Mouse (Mus musculus) cerebellum, adult 2 months (tissue): ENCODE measurements around the gene Ltbp1. TPM values are rescaled to one million over a fixed set of nuclear protein-coding genes. Genes with fewer than 3 reads are reported as not detected.

Source experiments
- DNase-seq, 2 experiments: peaks; one replicate each; pipeline ENCODE4 v3.0.0; 2021
- H3K27ac ChIP-seq: fragments of 200-500 bp; 2 replicates; pipeline ENCODE4 v1.5.1; 2012; ENCODE audit warnings: low read length, control low read depth, inconsistent platforms; ENCODE audit not compliant: insufficient read depth
- H3K27me3 ChIP-seq: fragments of 200-500 bp; 2 replicates; pipeline ENCODE4 v1.6.1; 2012; ENCODE audit warnings: inconsistent platforms, mild to moderate bottlenecking, low read length, moderate library complexity; ENCODE audit not compliant: control insufficient read depth, insufficient read depth
- H3K4me1 ChIP-seq: fragments of 200-500 bp; 2 replicates; pipeline ENCODE4 v1.6.1; 2011; ENCODE audit warnings: low read length; ENCODE audit not compliant: control insufficient read depth, insufficient read depth
- H3K4me3 ChIP-seq: fragments of 200-500 bp; replicated peaks from 2 replicates; pipeline ENCODE3; 2011; ENCODE audit warnings: mild to moderate bottlenecking, low read depth, low read length, control low read depth; ENCODE audit not compliant: insufficient read depth
- CTCF ChIP-seq: fragments of 200-500 bp; IDR thresholded peaks from 2 replicates; pipeline ENCODE4 v1.5.1; 2011; ENCODE audit warnings: low read depth, mild to moderate bottlenecking, control low read depth, low read length, moderate library complexity, borderline replicate concordance; ENCODE audit not compliant: insufficient read depth
- POLR2A ChIP-seq: fragments of 200-500 bp; IDR thresholded peaks from 2 replicates; pipeline ENCODE4 v1.6.1; 2011; ENCODE audit warnings: low read length, control low read depth, borderline replicate concordance; ENCODE audit not compliant: insufficient read depth
- WGBS: fragments of 180-500 bp; shearing (Covaris S2); methylation state at CpG from one replicate; pipeline ENCODE4 v1.1.7; 2018; 5-methylcytosine and 5-hydroxymethylcytosine counted together
- polyA plus RNA-seq: library from polyadenylated mRNA; depleted of rRNA; stranded (reverse); fragments of >200 nt; gene quantifications from 2 replicates; pipeline ENCODE4 v1.2.3, GENCODE M21; 2012

Gene Ltbp1
- polyA plus RNA-seq, 1 experiment: 1.8 TPM

GRCm38 (mm10) chr17:75391429-75392192 is 386.2 kb downstream of the Ltbp1 start:
- TF ChIP-seq POLR2A: no peak
- TF ChIP-seq CTCF: no peak
- WGBS: 88% methylated on average over 6 of the region's 6 CpGs
- H3K4me1 ChIP-seq: no peaks in the 10 kb centered on the region
- no peak for DNase-seq
- H3K27me3 ChIP-seq: no peaks in the 10 kb centered on the region
- no peak overlapping the region for H3K27ac ChIP-seq
- no peak overlapping the region for H3K4me3 ChIP-seq

DNA sequence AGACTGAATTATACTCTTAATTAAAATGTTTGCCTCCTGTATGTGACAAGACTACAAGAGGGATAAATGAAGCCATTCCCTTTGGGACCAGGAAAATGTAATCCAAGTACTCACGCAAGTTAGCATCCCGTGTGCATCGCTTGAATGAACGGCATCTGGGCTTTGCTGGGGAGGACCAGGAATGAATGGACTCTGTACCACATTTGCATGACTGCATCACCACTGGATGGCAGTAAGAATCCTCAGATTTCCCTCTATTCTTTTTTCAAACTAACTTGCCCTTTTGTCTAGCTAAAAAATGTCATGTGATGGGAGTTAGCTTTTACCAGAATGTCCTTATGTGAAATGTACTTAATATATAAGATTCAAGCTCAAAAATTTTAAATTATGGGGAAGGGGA is 401.0 kb downstream of the Ltbp1 start:
- Histone ChIP-seq H3K27me3 (no peaks in the 10 kb centered on the region), H3K27ac (no peak overlapping the region), H3K4me1 (no peaks in the 10 kb centered on the region), H3K4me3 (no peak overlapping the region)
- TF ChIP-seq CTCF: 0 out of 2 replicates have a peak, but pooled peaks have one; percentile 17
- TF ChIP-seq POLR2A: no peak
- DNase-seq: no peak
- WGBS: 14% methylated on average over 4 of the region's 4 CpGs

DNA sequence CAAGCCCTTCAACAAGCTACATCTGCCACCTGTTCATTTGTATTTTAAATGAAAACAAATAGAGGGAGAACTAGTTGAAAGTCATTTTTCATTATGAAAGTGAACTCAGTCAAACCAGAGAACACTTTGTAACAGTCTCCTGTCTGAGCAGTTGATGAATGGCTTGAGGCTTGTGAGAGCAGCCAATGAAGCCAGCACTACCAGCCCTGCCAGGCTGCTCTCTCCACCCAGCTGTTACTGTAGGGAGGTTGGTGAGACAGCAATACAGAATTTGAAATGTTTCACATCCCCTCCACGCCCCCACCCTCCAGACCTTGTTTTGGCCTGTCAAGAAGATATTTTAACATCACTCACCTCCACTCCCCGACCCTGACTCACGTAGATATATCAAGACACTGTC is 411.5 kb downstream of the Ltbp1 start:
- no peak overlapping the region for H3K27ac ChIP-seq
- TF ChIP-seq POLR2A (no peak), CTCF (no peak)
- H3K27me3 ChIP-seq: no peaks in the 10 kb centered on the region
- no peaks in the 10 kb centered on the region for H3K4me1 ChIP-seq
- H3K4me3 ChIP-seq: no peak overlapping the region
- DNase-seq: no peak
- WGBS: 75% methylated on average over 3 of the region's 3 CpGs

GRCm38 (mm10) chr17:75434152-75434551 is 428.8 kb downstream of the Ltbp1 start:
- DNase-seq: no peak
- Histone ChIP-seq H3K4me1 (no peaks in the 10 kb centered on the region), H3K27me3 (no peaks in the 10 kb centered on the region), H3K27ac (no peak overlapping the region), H3K4me3 (no peak overlapping the region)
- 94% methylated on average over 2 of the region's 2 CpGs for WGBS
- TF ChIP-seq CTCF (no peak), POLR2A (no peak)

- 75% methylated on average over 3 of the region's 3 CpGs for WGBS
- H3K27me3 ChIP-seq: no peaks in the 10 kb centered on the region
- no peak overlapping the region for H3K27ac ChIP-seq
- no peak overlapping the region for H3K4me3 ChIP-seq
- no peak for DNase-seq
- H3K4me1 ChIP-seq: no peaks in the 10 kb centered on the region
- TF ChIP-seq CTCF: no peak
- TF ChIP-seq POLR2A: no peak
These were observed 429.5 kb downstream of the Ltbp1 start for GRCm38 (mm10) chr17:75434871-75435270.

DNA sequence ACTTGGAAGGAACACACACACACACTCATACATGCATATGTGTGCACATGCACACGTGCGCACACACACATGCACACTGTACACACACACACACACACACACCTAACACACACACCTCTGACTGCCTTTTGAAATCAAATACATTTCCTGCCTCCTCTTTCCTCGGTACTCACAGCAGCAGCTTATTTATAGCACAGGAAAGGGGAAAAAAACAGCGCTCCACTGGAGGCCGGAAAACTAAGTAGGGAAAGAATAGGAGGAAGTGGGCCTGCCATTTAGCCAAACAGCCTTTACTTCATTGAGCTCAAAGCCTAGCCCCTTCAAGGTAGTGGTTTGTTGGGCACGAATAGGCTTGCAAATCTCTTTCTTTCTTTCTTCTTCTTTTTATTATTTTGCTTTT is 430.2 kb downstream of the Ltbp1 start, which contains the start of gene Rasgrp3:
Gene Rasgrp3 (plus strand): TSS at position 298 of the 400 bp plus-strand sequence.
- no peak for DNase-seq
- Histone ChIP-seq H3K4me3 (no peak within 1 kb of the TSS), H3K27ac (peak within 1 kb of the TSS; percentile 30; the same call in 1 of the 2 replicates), H3K4me1 (no peaks in the 10 kb centered on the region), H3K27me3 (no peaks in the 10 kb centered on the region)
- whole genome bisulfite sequencing: 75% methylated on average over 6 of the region's 6 CpGs
- TF ChIP-seq CTCF (no peak), POLR2A (no peak)

DNA sequence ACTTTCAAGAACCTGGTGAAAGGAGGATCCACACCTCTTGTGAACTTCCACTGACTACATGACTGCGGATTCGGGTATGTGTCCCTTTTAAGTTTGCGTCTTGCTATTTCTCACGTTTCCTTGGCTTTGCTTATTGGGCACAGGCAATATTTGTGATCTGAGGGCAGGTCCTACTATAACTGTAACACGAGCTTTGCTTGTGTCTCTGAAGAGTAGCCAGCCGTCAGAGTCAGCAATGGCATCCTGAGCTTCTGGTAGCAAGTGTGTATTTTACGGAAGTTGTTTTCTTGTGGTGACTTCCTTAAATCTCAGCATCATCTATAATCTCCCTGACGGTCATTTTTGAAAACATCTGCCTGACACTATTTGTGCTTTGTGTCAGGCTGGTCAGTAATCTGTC is 430.7 kb downstream of the Ltbp1 start:
- DNase-seq: no peak
- no peaks in the 10 kb centered on the region for H3K4me1 ChIP-seq
- WGBS: 85% methylated on average over 8 of the region's 8 CpGs
- H3K27me3 ChIP-seq: no peaks in the 10 kb centered on the region
- H3K27ac ChIP-seq: peak overlapping the region; percentile 30; the same call in 1 of the 2 replicates
- H3K4me3 ChIP-seq: no peak overlapping the region
- no peak for TF ChIP-seq POLR2A
- no peak for TF ChIP-seq CTCF

DNA sequence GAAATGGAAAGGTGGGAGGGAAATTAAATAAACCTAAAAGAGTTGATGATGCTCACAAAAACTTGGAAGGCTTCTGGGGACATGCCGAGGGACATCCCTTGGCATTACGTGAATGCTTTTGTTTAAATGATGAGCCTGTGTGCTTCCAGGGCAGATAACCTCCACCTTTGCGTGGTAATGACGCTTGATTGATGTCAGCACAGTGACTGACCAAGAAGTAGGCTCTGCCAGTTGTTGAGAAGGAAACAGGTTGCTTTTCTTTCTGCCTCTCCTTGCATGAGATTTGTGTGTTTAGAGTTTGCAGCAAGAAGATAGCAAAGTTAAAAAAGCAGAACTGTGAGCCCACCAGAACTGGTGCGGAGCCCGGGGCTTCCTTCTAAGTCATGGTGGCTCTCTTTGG is 431.5 kb downstream of the Ltbp1 start:
- no peak overlapping the region for H3K4me3 ChIP-seq
- no peak for TF ChIP-seq CTCF
- no peak for TF ChIP-seq POLR2A
- H3K27me3 ChIP-seq: no peaks in the 10 kb centered on the region
- 81% methylated on average over 6 of the region's 6 CpGs for WGBS
- H3K4me1 ChIP-seq: no peaks in the 10 kb centered on the region
- H3K27ac ChIP-seq: no peak overlapping the region
- DNase-seq: no peak
